Mouse (Mus musculus) testis, adult 2 months (tissue): ENCODE measurements around the gene Cpne5.

Source experiments
- CTCF ChIP-seq: fragments of 200-500 bp; IDR thresholded peaks from 2 replicates; pipeline ENCODE4 v1.5.1; 2012; ENCODE audit warnings: low read depth, mild to moderate bottlenecking, inconsistent platforms, low read length, moderate library complexity; ENCODE audit not compliant: control insufficient read depth, insufficient read depth, insufficient replicate concordance
- POLR2A ChIP-seq: fragments of 200-500 bp; IDR thresholded peaks from 2 replicates; pipeline ENCODE4 v1.6.1; 2012; ENCODE audit warnings: low read depth, mild to moderate bottlenecking, inconsistent platforms, low read length, moderate library complexity; ENCODE audit not compliant: control insufficient read depth

- TF ChIP-seq CTCF, result no peak
- TF ChIP-seq POLR2A, result no peak
These were observed 35.9 kb upstream of the Cpne5 start for GRCm38 (mm10) chr17:29273889-29274288.
